Mouse (Mus musculus): ENCODE measurements at regions not wholly inside any gene's neighbourhood (a gene's known extent, or its start where the extent isn't known, plus 50 kb on each side); places are given as distances from the start of the nearest gene placed in this dataset.

GRCm38 (mm10) chr7:73596866-73597840 is 55.5 kb upstream of the Chd2 start:
- DNase-seq (ENCODE audit: low read depth, low spot score): no peak
- Histone ChIP-seq H3K4me1 (ENCODE audit: control insufficient read depth in 2 of 2, insufficient read depth in 2 of 2, low read length in 2 of 2, poor library complexity in 1 of 2) (peaks cover 0 to 6% of the 10 kb centered on the region in 2 experiments; a peak in 3 of 4 replicates), H3K4me3 (ENCODE audit: insufficient read depth in 1 of 2, low read depth in 1 of 2, low read length in 2 of 2, poor library complexity in 1 of 2, severe bottlenecking in 1 of 2) (no peak overlapping the region), H3K9me3 (ENCODE audit: control insufficient read depth, insufficient read depth, low read depth, low read length) (no peaks in the 10 kb centered on the region), H3K27ac (ENCODE audit: insufficient read depth, low read depth, low read length, poor library complexity, severe bottlenecking) (no peak overlapping the region), H3K36me3 (ENCODE audit: control insufficient read depth, insufficient read depth, low read length, poor library complexity, severe bottlenecking) (no peaks in the 10 kb centered on the region), H3K9ac (ENCODE audit: insufficient read depth, low read depth, low read length, poor library complexity, severe bottlenecking) (no peak overlapping the region)
- TF ChIP-seq HCFC1 (IDR thresholded peaks at IDR 0.05; ENCODE audit: borderline replicate concordance, insufficient read depth, low read length) (no peak), MAFK (IDR thresholded peaks at IDR 0.05; ENCODE audit: insufficient read depth, low read depth, low read length) (no peak)
- in situ Hi-C loops (cut with MboI; ENCODE audit: low sequenced_read_pairs in 2 of 2, unreplicated experiment in 2 of 2): no loop called here

- in situ Hi-C loops (cut with MboI; ENCODE audit: low sequenced_read_pairs in 2 of 2, unreplicated experiment in 2 of 2): no loop called here
- TF ChIP-seq ZNF384 (IDR thresholded peaks at IDR 0.05; ENCODE audit: low read depth, low read length): no peak
- TF ChIP-seq ZC3H11A (IDR thresholded peaks at IDR 0.05; ENCODE audit: borderline replicate concordance, low read depth, low read length): no peak
- TF ChIP-seq CHD2 (IDR thresholded peaks at IDR 0.05; ENCODE audit: low read depth, low read length): no peak
- TF ChIP-seq MAFK (IDR thresholded peaks at IDR 0.05; ENCODE audit: insufficient read depth, low read depth, low read length): no peak
- TF ChIP-seq HCFC1 (IDR thresholded peaks at IDR 0.05; ENCODE audit: borderline replicate concordance, insufficient read depth, low read length): no peak
- Histone ChIP-seq H3K9ac (ENCODE audit: insufficient read depth, low read depth, low read length, poor library complexity, severe bottlenecking) (no peak overlapping the region), H3K4me1 (ENCODE audit: control insufficient read depth in 2 of 2, insufficient read depth in 2 of 2, low read length in 2 of 2, poor library complexity in 1 of 2) (peaks cover 0 to 6% of the 10 kb centered on the region in 2 experiments; a peak in 2 of 4 replicates), H3K36me3 (ENCODE audit: control insufficient read depth, insufficient read depth, low read length, poor library complexity, severe bottlenecking) (no peaks in the 10 kb centered on the region), H3K4me3 (ENCODE audit: insufficient read depth in 1 of 2, low read depth in 1 of 2, low read length in 2 of 2, poor library complexity in 1 of 2, severe bottlenecking in 1 of 2) (no peak overlapping the region), H3K27ac (ENCODE audit: insufficient read depth, low read depth, low read length, poor library complexity, severe bottlenecking) (no peak overlapping the region), H3K9me3 (ENCODE audit: control insufficient read depth, insufficient read depth, low read depth, low read length) (no peaks in the 10 kb centered on the region)
- DNase-seq (ENCODE audit: low read depth, low spot score): no peak
These were observed 54.8 kb upstream of the Chd2 start for GRCm38 (mm10) chr7:73596415-73596814.

- H3K9ac ChIP-seq (ENCODE audit: insufficient read depth, low read depth, low read length, poor library complexity, severe bottlenecking): no peak overlapping the region
- H3K36me3 ChIP-seq (ENCODE audit: control insufficient read depth, insufficient read depth, low read length, poor library complexity, severe bottlenecking): no peaks in the 10 kb centered on the region
- peaks cover 0 to 3% of the 10 kb centered on the region in 2 experiments; a peak in 2 of 4 replicates for H3K4me1 ChIP-seq (ENCODE audit: control insufficient read depth in 2 of 2, insufficient read depth in 2 of 2, low read length in 2 of 2, poor library complexity in 1 of 2)
- H3K9me3 ChIP-seq (ENCODE audit: control insufficient read depth, insufficient read depth, low read depth, low read length): no peaks in the 10 kb centered on the region
- DNase-seq (ENCODE audit: low read depth, low spot score): no peak
- TF ChIP-seq ZC3H11A (IDR thresholded peaks at IDR 0.05; ENCODE audit: borderline replicate concordance, low read depth, low read length) (no peak), HCFC1 (IDR thresholded peaks at IDR 0.05; ENCODE audit: borderline replicate concordance, insufficient read depth, low read length) (no peak), MAFK (IDR thresholded peaks at IDR 0.05; ENCODE audit: insufficient read depth, low read depth, low read length) (no peak), ZNF384 (IDR thresholded peaks at IDR 0.05; ENCODE audit: low read depth, low read length) (no peak), CHD2 (IDR thresholded peaks at IDR 0.05; ENCODE audit: low read depth, low read length) (no peak)
- no peak overlapping the region for H3K4me3 ChIP-seq (ENCODE audit: insufficient read depth in 1 of 2, low read depth in 1 of 2, low read length in 2 of 2, poor library complexity in 1 of 2, severe bottlenecking in 1 of 2)
- in situ Hi-C loops (cut with MboI; ENCODE audit: low sequenced_read_pairs in 2 of 2, unreplicated experiment in 2 of 2): no loop called here
- no peak overlapping the region for H3K27ac ChIP-seq (ENCODE audit: insufficient read depth, low read depth, low read length, poor library complexity, severe bottlenecking)
These were observed 54.2 kb upstream of the Chd2 start for GRCm38 (mm10) chr7:73595860-73596259.

GRCm38 (mm10) chr7:73595140-73595825 is 53.7 kb upstream of the Chd2 start:
- H3K36me3 ChIP-seq (ENCODE audit: control insufficient read depth, insufficient read depth, low read length, poor library complexity, severe bottlenecking): no peaks in the 10 kb centered on the region
- TF ChIP-seq HCFC1 (IDR thresholded peaks at IDR 0.05; ENCODE audit: borderline replicate concordance, insufficient read depth, low read length): no peak
- in situ Hi-C loops (cut with MboI; ENCODE audit: low sequenced_read_pairs in 2 of 2, unreplicated experiment in 2 of 2): no loop called here
- H3K4me1 ChIP-seq (ENCODE audit: control insufficient read depth in 2 of 2, insufficient read depth in 2 of 2, low read length in 2 of 2, poor library complexity in 1 of 2): peaks cover 0 to 3% of the 10 kb centered on the region in 2 experiments; a peak in 2 of 4 replicates
- H3K9me3 ChIP-seq (ENCODE audit: control insufficient read depth, insufficient read depth, low read depth, low read length): no peaks in the 10 kb centered on the region
- peak; percentile 73 for DNase-seq (ENCODE audit: low read depth, low spot score)
- no peak overlapping the region for H3K9ac ChIP-seq (ENCODE audit: insufficient read depth, low read depth, low read length, poor library complexity, severe bottlenecking)
- peak overlapping the region in 1 of 2 experiments; percentile 27; a peak in 2 of 4 replicates for H3K4me3 ChIP-seq (ENCODE audit: insufficient read depth in 1 of 2, low read depth in 1 of 2, low read length in 2 of 2, poor library complexity in 1 of 2, severe bottlenecking in 1 of 2)
- H3K27ac ChIP-seq (ENCODE audit: insufficient read depth, low read depth, low read length, poor library complexity, severe bottlenecking): no peak overlapping the region
